Mouse (Mus musculus): ENCODE measurements around the gene Ubxn6.

Gene Ubxn6

DNA sequence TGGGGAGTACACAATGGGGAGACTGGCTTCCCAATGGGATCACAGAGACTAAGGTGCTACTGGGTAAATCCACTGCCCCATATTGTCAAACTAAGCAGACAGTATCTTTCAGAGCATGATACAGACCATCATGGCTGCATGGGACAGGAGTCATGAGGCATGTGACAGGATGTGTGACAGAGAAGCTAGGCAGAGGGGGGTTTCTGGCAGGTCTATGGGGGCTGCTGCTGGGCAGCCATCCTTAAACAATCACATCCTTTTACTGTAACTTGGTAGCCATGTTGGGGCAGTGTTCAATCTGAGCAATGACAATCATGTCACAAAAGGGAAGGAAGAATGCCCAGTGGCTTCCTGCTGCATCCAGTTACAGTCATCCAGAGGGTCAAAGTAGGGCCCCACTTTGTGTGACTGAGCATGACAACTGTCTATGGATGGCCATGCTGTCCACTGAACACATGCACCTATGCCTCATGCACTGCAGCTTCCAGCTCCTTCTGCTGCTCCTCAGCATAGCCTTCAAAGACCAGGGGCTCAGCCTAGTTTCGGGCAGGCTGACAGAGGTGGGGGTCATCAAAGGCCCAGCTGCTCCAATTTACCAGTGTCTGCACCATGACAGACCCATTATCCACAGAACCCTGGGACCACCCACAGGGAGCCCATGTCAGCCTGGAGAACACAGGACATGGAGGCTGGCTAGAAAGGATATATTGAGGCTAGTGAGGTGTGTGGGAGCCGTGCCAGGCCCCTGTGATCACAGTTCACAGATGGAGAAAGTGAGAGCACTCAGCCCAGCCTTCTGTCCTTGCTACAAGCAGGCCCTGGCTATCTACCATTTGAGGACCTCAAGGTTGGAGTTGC is 52.5 kb downstream of the Ubxn6 start:
- peak; percentile 75 to 79 for DNase-seq

DNA sequence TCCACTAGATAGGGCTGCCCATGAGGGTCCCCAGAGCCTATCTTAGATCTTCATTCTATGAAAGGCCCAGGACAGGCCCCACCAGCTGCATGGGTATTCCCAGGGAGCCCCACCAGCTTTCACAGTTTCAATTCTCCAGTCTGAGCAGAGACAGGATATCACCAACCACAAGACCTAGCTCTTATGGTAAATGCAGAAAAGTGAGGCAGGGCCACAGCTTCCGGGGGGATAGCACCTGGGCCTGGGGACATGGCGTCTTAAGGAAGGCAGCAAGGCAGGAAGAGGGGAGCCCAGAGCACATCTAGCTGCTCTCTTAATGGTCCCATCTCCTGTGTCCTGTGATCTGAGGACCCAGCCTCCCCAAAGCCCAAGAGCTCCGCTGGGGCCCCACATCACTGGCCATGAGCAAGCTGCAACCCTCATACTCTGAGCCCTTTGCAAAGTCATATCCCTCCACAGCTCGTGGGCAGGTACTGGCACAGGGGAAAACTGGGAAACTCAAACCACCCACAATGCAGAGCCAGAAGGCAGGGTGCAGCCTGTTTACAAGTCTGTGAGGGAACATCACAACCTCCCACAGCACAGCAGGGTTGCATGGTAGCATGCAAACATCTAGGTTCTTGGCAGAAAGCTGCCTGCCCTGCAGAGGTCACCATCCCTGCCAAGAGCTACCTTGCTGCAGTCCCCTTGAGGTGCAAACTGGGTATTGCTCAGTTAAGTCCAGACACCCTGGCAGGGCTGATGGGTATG is 53.5 kb downstream of the Ubxn6 start:
- DNase-seq = peak in 1 of 2 experiments; percentile 46

GRCm38 (mm10) chr17:56020400-56021084 is 54.3 kb downstream of the Ubxn6 start:
- peak in 1 of 2 experiments; percentile 58 for DNase-seq

DNA sequence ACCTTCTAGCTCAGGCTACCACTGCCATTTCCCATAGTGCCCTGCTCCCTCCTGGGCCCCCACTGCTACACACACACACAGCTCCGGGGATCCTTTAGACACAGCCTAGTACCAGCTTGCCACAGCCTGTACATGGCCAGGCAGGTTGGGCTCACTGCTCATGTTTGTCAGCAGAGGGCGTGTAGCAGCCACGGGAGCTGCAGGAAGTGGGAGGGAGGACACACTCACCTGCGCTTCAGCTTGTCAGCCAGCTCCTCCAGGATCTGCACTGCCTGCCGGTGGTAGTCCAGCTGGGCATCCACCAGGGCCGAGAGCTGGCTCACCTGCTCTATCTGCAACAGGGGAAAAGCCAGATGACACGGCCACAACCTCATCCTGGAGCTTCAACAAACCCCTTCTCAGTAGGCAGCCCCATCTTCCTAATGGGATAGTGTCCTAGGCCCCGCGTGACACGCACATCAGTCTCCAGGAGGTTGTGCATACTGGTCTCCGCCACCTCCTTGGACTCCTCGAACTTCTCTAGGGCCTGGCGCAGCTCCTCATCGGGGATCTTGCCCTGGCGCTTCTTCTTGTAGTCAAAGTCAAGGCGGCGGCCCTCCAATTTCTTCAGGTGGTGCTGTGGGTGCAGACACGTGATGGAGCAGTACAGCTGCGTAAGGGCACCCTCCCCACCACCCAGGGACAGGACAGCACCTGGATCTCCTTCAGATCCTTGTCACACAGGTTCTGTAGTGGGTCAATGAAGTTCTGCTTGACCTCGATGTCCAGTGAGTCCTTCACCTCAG is 56.3 kb downstream of the Ubxn6 start:
- peak; percentile 86 to 88 for DNase-seq

GRCm38 (mm10) chr17:56017848-56018247 is 57.0 kb downstream of the Ubxn6 start:
- DNase-seq = peak in 1 of 2 experiments; percentile 33
